Mouse (Mus musculus) layer of hippocampus, adult 11-12 months (tissue): Measurements from ENCODE around the gene Mttp.
A peak's percentile ranks its signal among the peaks of the same experiment; 100 is the strongest.

Source experiments
- DNase-seq: peaks from one replicate; pipeline ENCODE4 v3.0.0; 2022; ENCODE audit warnings: low spot score

Gene Mttp

GRCm38 (mm10) chr3:138083073-138083637 lies 61.6 kb downstream of the Mttp start:
- no peak for DNase-seq

- no peak for DNase-seq
Observed at GRCm38 (mm10) chr3:138078701-138079100, 66.1 kb downstream of the Mttp start.

GRCm38 (mm10) chr3:138077476-138078340 lies 67.1 kb downstream of the Mttp start:
- no peak for DNase-seq

- DNase-seq = no peak
Observed at GRCm38 (mm10) chr3:138075209-138075608, 69.6 kb downstream of the Mttp start.

GRCm38 (mm10) chr3:138074214-138074613 lies 70.6 kb downstream of the Mttp start:
- DNase-seq = no peak

- DNase-seq = no peak
Observed at GRCm38 (mm10) chr3:138071476-138072073, 73.2 kb downstream of the Mttp start.

- DNase-seq = no peak
Observed at GRCm38 (mm10) chr3:138071004-138071403, 73.8 kb downstream of the Mttp start.

- no peak for DNase-seq
Observed at GRCm38 (mm10) chr3:138069756-138070511, 74.8 kb downstream of the Mttp start.

- no peak for DNase-seq
Observed at GRCm38 (mm10) chr3:138068103-138068502, 76.7 kb downstream of the Mttp start.

- no peak for DNase-seq
Observed at GRCm38 (mm10) chr3:138067288-138067687, 77.5 kb downstream of the Mttp start, which contains the start of gene Gm5105. TSS of gene Gm5105 (minus strand) at chr3:138067388.

- DNase-seq = peak; percentile 40
Observed at GRCm38 (mm10) chr3:138066348-138066856, 78.4 kb downstream of the Mttp start.

- DNase-seq = no peak
Observed at GRCm38 (mm10) chr3:138065930-138066329, 78.8 kb downstream of the Mttp start.

GRCm38 (mm10) chr3:138064732-138065645 lies 79.8 kb downstream of the Mttp start, which contains the start of gene 1110002E22Rik:
TSS of gene 1110002E22Rik (plus strand) at chr3:138065052.
- peak; percentile 40 for DNase-seq

- no peak for DNase-seq
Observed at GRCm38 (mm10) chr3:138063731-138064329, 80.9 kb downstream of the Mttp start.

GRCm38 (mm10) chr3:138062673-138063072 lies 82.1 kb downstream of the Mttp start:
- DNase-seq = no peak

GRCm38 (mm10) chr3:138061205-138061911 lies 83.4 kb downstream of the Mttp start:
- no peak for DNase-seq

- no peak for DNase-seq
Observed at GRCm38 (mm10) chr3:138060429-138060828, 84.3 kb downstream of the Mttp start.

GRCm38 (mm10) chr3:138058226-138058625 lies 86.5 kb downstream of the Mttp start:
- DNase-seq = no peak

- DNase-seq = no peak
Observed at GRCm38 (mm10) chr3:138056976-138057375, 87.8 kb downstream of the Mttp start.

GRCm38 (mm10) chr3:138053969-138054368 lies 90.8 kb downstream of the Mttp start:
- DNase-seq = no peak
